Mouse (Mus musculus) kidney, adult 18-20 months (tissue): ENCODE measurements around the gene Mypop.

ENCODE experiments used
- DNase-seq: peaks from one replicate; pipeline ENCODE4 v3.0.0; 2021

Gene Mypop

GRCm38 (mm10) chr7:18991660-18992293 lies 732 bp downstream of the Mypop start:
- peak; percentile 26 for DNase-seq

- peak; percentile 28 for DNase-seq
Measured at GRCm38 (mm10) chr7:18992294-18992675, 1.2 kb downstream of the Mypop start.

- no peak for DNase-seq
Measured at GRCm38 (mm10) chr7:18993036-18993435, 2.0 kb downstream of the Mypop start.

GRCm38 (mm10) chr7:18998835-18999234 lies 7.8 kb downstream of the Mypop start:
- DNase-seq: no peak

GRCm38 (mm10) chr7:19000421-19000820 lies 9.4 kb downstream of the Mypop start:
- no peak for DNase-seq

GRCm38 (mm10) chr7:19001066-19001806 lies 10.2 kb downstream of the Mypop start:
- peak; percentile 56 for DNase-seq

- DNase-seq: no peak
Measured at GRCm38 (mm10) chr7:19001807-19002085, 10.7 kb downstream of the Mypop start.

GRCm38 (mm10) chr7:19002115-19002514 lies 11.1 kb downstream of the Mypop start:
- no peak for DNase-seq

- DNase-seq: peak; percentile 86
Measured at GRCm38 (mm10) chr7:19002848-19003498, 11.9 kb downstream of the Mypop start.

GRCm38 (mm10) chr7:19003902-19004630 lies 13.0 kb downstream of the Mypop start, which contains the start of gene Irf2bp1:
Gene Irf2bp1, plus strand, starts transcription at chr7:19004044.
- peak; percentile 96 for DNase-seq

- peak; percentile 28 for DNase-seq
Measured at GRCm38 (mm10) chr7:19004631-19005079, 13.6 kb downstream of the Mypop start.

- DNase-seq: no peak
Measured at GRCm38 (mm10) chr7:19005417-19006121, 14.5 kb downstream of the Mypop start.

- DNase-seq: peak; percentile 89
Measured at GRCm38 (mm10) chr7:19006476-19006875, 15.4 kb downstream of the Mypop start.

- peak; percentile 28 for DNase-seq
Measured at GRCm38 (mm10) chr7:19007026-19007977, 16.3 kb downstream of the Mypop start.

GRCm38 (mm10) chr7:19010581-19010980 lies 19.5 kb downstream of the Mypop start:
- DNase-seq: no peak

GRCm38 (mm10) chr7:19012025-19012621 lies 21.1 kb downstream of the Mypop start:
- peak; percentile 55 for DNase-seq

GRCm38 (mm10) chr7:19012882-19013281 lies 21.8 kb downstream of the Mypop start:
- DNase-seq: no peak

- no peak for DNase-seq
Measured at GRCm38 (mm10) chr7:19014452-19014851, 23.4 kb downstream of the Mypop start.

GRCm38 (mm10) chr7:19016042-19016441 lies 25.0 kb downstream of the Mypop start:
- DNase-seq: no peak

GRCm38 (mm10) chr7:19017909-19018308 lies 26.9 kb downstream of the Mypop start:
- no peak for DNase-seq

- DNase-seq: no peak
Measured at GRCm38 (mm10) chr7:19021048-19021447, 30.0 kb downstream of the Mypop start.
